Mouse (Mus musculus) heart, adult 10 weeks (tissue): ENCODE data around the gene Snx29. TPM values are rescaled to one million over a fixed set of nuclear protein-coding genes. Genes with fewer than 3 reads are reported as not detected.

Source experiments
- polyA plus RNA-seq: library from polyadenylated mRNA; stranded (reverse); fragments of 350-450 nt; fragmentation: Illumina TruSeq; extraction: RNeasy Lipid Tissue Mini Kit (QIAGEN cat#74804); gene quantifications from one replicate; pipeline ENCODE4 v1.2.3, GENCODE M21; 2014; ENCODE audit warnings: low read depth, low replicate concordance

Snx29 gene
- polyA plus RNA-seq: 4.5 TPM

DNA sequence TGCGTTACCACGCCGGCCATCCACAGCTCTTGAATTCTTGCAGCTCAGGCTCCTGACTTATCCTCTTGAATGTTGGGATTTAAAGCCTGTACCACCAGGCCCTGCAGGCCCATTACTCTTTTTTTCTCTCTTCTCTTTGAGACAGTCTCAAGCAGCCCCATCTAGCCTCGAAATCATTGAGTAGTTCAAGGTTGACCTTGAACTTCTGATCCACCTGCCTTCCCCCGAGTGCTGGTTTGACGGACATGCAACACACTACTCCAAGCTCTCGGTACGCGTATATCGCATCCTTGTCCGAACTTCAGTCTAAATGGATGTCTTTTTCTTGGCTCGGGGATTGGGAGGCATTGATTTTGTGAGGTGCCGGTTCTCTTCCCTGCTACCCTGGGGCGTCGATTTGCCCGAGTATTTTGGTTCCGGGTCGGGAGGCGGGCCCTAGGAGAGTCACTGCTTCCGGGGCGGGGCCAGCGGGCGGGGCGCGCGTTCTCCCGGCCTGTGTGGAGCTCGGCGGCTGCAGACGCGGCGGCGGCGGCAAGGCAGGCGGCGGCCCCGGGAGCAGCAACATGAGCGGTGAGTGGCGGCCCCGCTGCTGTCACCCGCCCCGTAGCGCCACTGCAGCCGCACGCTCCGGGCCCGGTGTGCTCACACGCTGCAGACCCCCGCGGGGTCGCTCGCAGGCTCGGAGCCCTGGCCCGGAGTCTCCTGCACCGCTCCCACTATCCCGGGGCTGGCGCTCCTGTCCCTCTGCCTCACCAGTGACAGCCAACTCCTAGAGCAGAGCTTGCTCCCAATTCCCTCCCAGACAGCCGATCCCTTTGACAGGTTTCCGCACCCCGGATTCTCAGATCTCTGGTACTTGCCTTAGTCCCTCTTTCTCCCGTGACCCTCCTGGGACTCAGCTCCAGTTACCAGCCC is at the start of gene Snx29:
Gene Snx29 (plus strand): TSS at position 500 of the 915 bp plus-strand sequence.

DNA sequence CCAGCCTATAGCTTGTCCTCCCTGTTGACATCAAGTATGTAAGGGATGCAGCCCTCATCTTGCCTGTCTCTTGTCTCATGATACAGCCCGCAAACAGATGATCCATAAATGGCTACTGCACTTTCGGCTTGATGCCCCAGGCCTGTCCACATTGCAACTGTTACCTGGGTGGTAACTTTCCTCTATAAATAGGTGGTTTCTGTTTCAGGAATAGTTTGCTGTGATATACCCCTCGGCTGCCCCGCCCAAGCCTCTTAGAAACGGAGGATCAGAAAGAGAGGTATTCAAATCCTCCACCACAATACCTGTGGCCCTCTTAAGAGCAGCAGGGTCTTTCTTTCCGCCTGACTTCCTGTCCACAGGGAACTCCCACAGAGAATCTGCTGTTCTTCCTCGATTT is 9.2 kb upstream of the Snx29 start, which contains the start of gene Tnfrsf17:
Gene Tnfrsf17 (plus strand): TSS at position 301 of the 400 bp plus-strand sequence.

Other genes with a start within 250 kb of the Snx29 start
- gene Txndc11, start 188.3 kb upstream of the Snx29 start, polyA plus RNA-seq: 15.8 TPM
- gene Zc3h7a, start 146.5 kb upstream of the Snx29 start, polyA plus RNA-seq: 60.0 TPM
- 69.2 TPM for gene Rsl1d1, start 119.6 kb upstream of the Snx29 start, polyA plus RNA-seq
- 60.4 TPM for gene Gspt1, start 68.6 kb upstream of the Snx29 start, polyA plus RNA-seq
- not detected for gene Tnfrsf17, start 9.1 kb upstream of the Snx29 start, polyA plus RNA-seq